Mouse (Mus musculus) lung, adult 2 months (tissue): ENCODE data around the gene Fam133b.

Experiments used
- CTCF ChIP-seq: fragments of 200-500 bp; IDR thresholded peaks from 2 replicates; pipeline ENCODE4 v1.5.1; 2011; ENCODE audit warnings: mild to moderate bottlenecking, low read length, control low read depth; ENCODE audit not compliant: insufficient read depth
- POLR2A ChIP-seq: fragments of 200-500 bp; IDR thresholded peaks from 2 replicates; pipeline ENCODE4 v1.6.1; 2011; ENCODE audit warnings: low read depth, mild to moderate bottlenecking, control low read depth, low read length, borderline replicate concordance; ENCODE audit errors: extremely low read depth

DNA sequence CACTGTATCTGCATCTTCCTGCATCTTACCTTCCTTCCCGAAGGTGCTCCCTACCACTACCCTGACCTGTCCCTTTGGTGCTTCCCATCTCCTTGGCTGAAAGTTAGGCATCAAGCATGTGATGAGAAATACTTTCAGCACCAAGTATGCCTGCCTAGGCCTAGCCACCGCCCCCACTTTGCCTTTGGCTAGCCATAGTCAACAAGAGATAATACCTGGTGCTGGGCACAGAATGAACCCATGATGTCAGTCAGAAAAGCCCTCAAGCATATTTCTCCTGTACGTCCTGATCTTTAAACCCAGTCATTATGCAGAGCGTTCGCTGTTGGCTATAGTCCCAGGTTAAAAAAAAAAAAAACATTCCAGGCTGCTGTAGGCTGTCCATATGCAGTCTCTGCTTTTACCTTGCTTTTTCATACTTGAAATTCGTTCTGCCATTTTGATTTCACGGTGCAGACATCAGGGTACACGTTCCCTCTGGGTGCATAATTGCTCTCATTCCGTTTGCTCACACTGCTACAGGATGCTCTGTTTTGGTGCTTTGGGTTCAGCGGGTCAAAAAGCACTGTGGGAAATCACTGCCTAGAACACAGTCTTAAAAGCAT is 13.9 kb upstream of the Fam133b start:
- TF ChIP-seq CTCF (no peak), POLR2A (no peak)
